Mouse (Mus musculus) brain, adult 10 weeks (tissue): ENCODE results near the gene Olfr328. TPM values are rescaled to one million over a fixed set of nuclear protein-coding genes. Genes with fewer than 3 reads are reported as not detected.

Source experiments
- polyA plus RNA-seq: library from polyadenylated mRNA; stranded (reverse); fragments of 350-450 nt; fragmentation: Illumina TruSeq; extraction: RNeasy Lipid Tissue Mini Kit (QIAGEN cat#74804); gene quantifications from one replicate; pipeline ENCODE4 v1.2.3, GENCODE M21; 2015; ENCODE audit warnings: low read depth, low replicate concordance

Olfr328 gene
- polyA plus RNA-seq: not detected

GRCm38 (mm10) chr11:58555536-58555935, at the start of gene Olfr328:
Gene Olfr328 (minus strand): TSS chr11:58555636.

GRCm38 (mm10) chr11:58594814-58595213, 39.4 kb upstream of the Olfr328 start, which contains the start of gene Olfr324:
Gene Olfr324 (plus strand): TSS chr11:58595114.

GRCm38 (mm10) chr11:58577430-58577829, 22.0 kb upstream of the Olfr328 start, which contains the start of gene Olfr325:
Gene Olfr325 (plus strand): TSS chr11:58577730.

GRCm38 (mm10) chr11:58570405-58570804, 15.0 kb upstream of the Olfr328 start, which contains the start of gene Olfr224:
Gene Olfr224 (minus strand): TSS chr11:58570553.

GRCm38 (mm10) chr11:58546322-58546721, 9.1 kb downstream of the Olfr328 start, which contains the start of gene Olfr329-ps:
Gene Olfr329-ps (minus strand): TSS chr11:58546422.

GRCm38 (mm10) chr11:58534736-58535135, 20.7 kb downstream of the Olfr328 start, which contains the start of gene Olfr330:
Gene Olfr330 (minus strand): TSS chr11:58534836.

GRCm38 (mm10) chr11:58502472-58502871, 53.0 kb downstream of the Olfr328 start, which contains the start of gene Olfr331:
Gene Olfr331 (minus strand): TSS chr11:58502572.

Other genes with a start within 250 kb of the Olfr328 start
- 26.8 TPM for gene Zfp692, start 248.6 kb downstream of the Olfr328 start, polyA plus RNA-seq
- 35.8 TPM for gene Zfp672, start 225.3 kb downstream of the Olfr328 start, polyA plus RNA-seq
- 37.3 TPM for gene Sh3bp5l, start 224.9 kb downstream of the Olfr328 start, polyA plus RNA-seq
- gene Lypd8, start 176.6 kb downstream of the Olfr328 start, polyA plus RNA-seq: not detected
- gene 1810065E05Rik, start 134.5 kb downstream of the Olfr328 start, polyA plus RNA-seq: not detected
- gene Gm12253, start 123.1 kb downstream of the Olfr328 start, polyA plus RNA-seq: not detected
- gene Lypd9, start 102.7 kb downstream of the Olfr328 start, polyA plus RNA-seq: not detected
- not detected for gene Olfr30, start 93.4 kb downstream of the Olfr328 start, polyA plus RNA-seq
- not detected for gene Olfr332, start 63.1 kb downstream of the Olfr328 start, polyA plus RNA-seq
- not detected for gene Olfr331, start 53.1 kb downstream of the Olfr328 start, polyA plus RNA-seq
- gene Olfr330, start 20.8 kb downstream of the Olfr328 start, polyA plus RNA-seq: not detected
- gene Olfr329-ps, start 9.2 kb downstream of the Olfr328 start, polyA plus RNA-seq: not detected
- not detected for gene Olfr224, start 14.9 kb upstream of the Olfr328 start, polyA plus RNA-seq
- gene Olfr325, start 22.1 kb upstream of the Olfr328 start, polyA plus RNA-seq: not detected
- gene Olfr324, start 39.5 kb upstream of the Olfr328 start, polyA plus RNA-seq: not detected
- gene 2210407C18Rik, start 60.4 kb upstream of the Olfr328 start, polyA plus RNA-seq: not detected
- gene Olfr323, start 74.9 kb upstream of the Olfr328 start, polyA plus RNA-seq: not detected
- gene Trim58, start 84.8 kb upstream of the Olfr328 start, polyA plus RNA-seq: not detected
- gene Olfr322, start 103.1 kb upstream of the Olfr328 start, polyA plus RNA-seq: not detected
- not detected for gene Olfr320, start 125.5 kb upstream of the Olfr328 start, polyA plus RNA-seq
- not detected for gene Olfr319, start 143.5 kb upstream of the Olfr328 start, polyA plus RNA-seq
- not detected for gene Olfr318, start 168.4 kb upstream of the Olfr328 start, polyA plus RNA-seq
- not detected for gene Olfr317, start 183.6 kb upstream of the Olfr328 start, polyA plus RNA-seq
- 1.3 TPM for gene Olfr316, start 197.1 kb upstream of the Olfr328 start, polyA plus RNA-seq
- not detected for gene Olfr315, start 217.6 kb upstream of the Olfr328 start, polyA plus RNA-seq
- gene Olfr314, start 227.3 kb upstream of the Olfr328 start, polyA plus RNA-seq: not detected
- 10.0 TPM for gene Fam183b, start 246.3 kb upstream of the Olfr328 start, polyA plus RNA-seq